Mouse (Mus musculus): Measurements from ENCODE around the gene Lin52. TPM values are rescaled to one million over a fixed set of nuclear protein-coding genes. Genes with fewer than 3 reads are reported as not detected.

Lin52 gene
- polyA plus RNA-seq, 1 experiment from 2014 or later, result 41.3 TPM

DNA sequence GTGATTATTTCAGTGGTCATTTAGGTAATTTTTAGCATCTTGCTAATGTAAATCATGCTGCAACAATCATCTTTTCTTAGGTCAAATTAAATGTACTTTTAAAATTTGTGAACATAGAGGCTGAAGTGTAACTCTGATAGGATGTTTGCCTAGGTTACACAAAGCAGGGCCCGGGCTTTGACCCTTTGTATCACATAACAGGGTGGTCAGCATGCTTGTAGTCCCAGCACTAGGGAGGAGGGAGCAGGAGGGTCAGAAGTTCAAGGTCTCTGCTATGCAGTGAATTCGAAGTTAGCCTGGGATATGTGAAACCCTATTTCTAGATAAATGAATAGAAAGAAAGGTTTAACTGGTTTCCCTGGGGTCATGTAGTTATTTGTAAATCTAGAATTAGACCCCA, 30.0 kb downstream of the Lin52 start:
- no peak overlapping the region for H3K4me3 ChIP-seq (replicated peaks)
- peaks cover 11% of the 10 kb centered on the region; the same call in 1 of the 2 replicates for H3K36me3 ChIP-seq
- 63% methylated on average over 2 of the region's 2 CpGs for WGBS
- no peaks in the 10 kb centered on the region for H3K4me1 ChIP-seq (replicated peaks)
- H3K9me3 ChIP-seq, result no peaks in the 10 kb centered on the region
- no peak overlapping the region for H3K9ac ChIP-seq (replicated peaks)
- no peak overlapping the region for H3K4me2 ChIP-seq (replicated peaks)
- H3K27me3 ChIP-seq, result peaks cover 23% of the 10 kb centered on the region
- H3K27ac ChIP-seq, result no peak overlapping the region
- ATAC-seq, result no peak

DNA sequence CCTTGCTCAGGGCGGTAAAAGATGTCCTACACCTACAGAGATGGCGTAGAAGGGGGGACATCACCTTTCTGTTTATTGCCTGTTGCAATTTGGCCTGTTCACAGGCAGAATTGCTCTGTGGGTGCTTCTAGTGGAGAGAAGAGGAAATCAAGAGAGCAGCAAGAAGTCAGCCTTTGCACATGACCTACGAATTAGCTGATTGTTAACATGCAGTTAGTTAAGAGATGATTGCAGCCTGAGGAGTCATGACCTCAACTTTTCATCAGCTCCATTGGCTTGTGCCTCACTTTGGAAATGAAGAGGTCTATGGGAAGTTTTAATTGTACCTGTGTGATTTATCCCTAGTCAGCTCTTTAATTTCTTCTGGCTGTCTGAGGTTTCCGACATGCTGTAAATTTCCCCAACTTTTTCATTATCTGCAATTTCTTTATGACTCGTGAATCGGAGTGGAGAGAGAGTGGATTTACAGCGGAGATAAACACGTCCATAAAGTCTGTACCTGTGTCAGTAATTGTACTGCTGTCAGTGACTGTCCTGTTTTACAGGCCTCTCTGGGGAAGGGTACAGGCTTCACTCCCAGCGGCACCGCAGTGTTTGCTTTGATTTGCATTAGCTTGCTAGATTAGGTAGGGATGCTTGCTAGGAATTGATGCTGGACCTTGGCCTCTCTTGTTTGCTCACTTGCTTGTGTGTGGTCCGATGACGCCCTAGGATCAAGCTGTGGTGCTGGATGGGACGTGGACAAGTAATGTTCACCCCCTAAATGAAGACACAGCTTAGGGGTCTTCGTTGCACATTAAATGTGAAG, 31.8 kb downstream of the Lin52 start:
- Histone ChIP-seq H3K9me3 (no peaks in the 10 kb centered on the region), H3K27me3 (peaks cover 23% of the 10 kb centered on the region), H3K4me1 (replicated peaks) (peaks cover 9% of the 10 kb centered on the region), H3K4me2 (replicated peaks) (no peak overlapping the region), H3K27ac (no peak overlapping the region), H3K4me3 (replicated peaks) (no peak overlapping the region), H3K36me3 (peaks cover 11% of the 10 kb centered on the region; the same call in 1 of the 2 replicates), H3K9ac (replicated peaks) (no peak overlapping the region)
- WGBS, result 87% methylated on average over 14 of the region's 14 CpGs
- ATAC-seq, result no peak

DNA sequence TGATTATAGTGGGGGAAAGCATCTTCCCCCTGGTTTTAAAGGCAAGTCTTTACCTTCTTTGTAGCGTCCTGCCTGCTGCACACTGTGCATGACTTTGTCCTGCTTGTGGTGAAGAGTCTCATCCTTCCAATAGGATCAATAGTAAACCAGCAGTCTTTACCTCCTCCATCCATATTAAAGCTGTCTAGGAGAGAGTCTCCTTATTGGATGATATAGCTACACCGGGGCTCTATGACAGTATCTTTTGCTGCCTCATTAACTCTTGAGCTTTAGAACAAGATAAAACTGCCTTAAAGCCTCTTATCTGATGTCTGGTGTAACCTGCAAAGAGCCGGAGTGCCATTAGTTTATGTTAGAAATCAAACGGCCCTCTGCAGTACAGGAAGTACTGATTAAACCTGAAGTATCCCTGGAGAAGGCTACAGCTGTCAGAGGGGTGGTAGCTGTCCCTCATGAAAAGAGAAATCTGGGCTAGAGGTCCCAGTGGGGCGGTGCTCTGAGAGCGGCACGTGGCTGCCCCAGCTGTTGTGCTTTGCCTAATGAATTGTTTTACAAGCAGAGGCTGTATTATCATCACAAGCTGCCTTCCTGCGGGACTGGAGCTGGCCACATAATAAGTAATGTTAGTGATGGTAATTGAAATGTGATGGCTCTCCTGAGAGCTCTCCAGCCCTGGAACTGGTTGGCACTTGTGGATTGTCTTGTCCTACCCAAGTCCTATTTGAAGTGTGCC, 36.3 kb downstream of the Lin52 start:
- Histone ChIP-seq H3K4me1 (replicated peaks) (peaks cover 9% of the 10 kb centered on the region), H3K27ac (peak overlapping the region; percentile 51; the same call in 1 of the 2 replicates), H3K4me3 (replicated peaks) (no peak overlapping the region), H3K9ac (replicated peaks) (0 out of 2 replicates have a peak overlapping the region, but pooled peaks have one; percentile 5), H3K36me3 (no peaks in the 10 kb centered on the region), H3K9me3 (no peaks in the 10 kb centered on the region), H3K4me2 (replicated peaks) (peak overlapping the region; percentile 1; the same call in 1 of the 2 replicates), H3K27me3 (peaks cover 41% of the 10 kb centered on the region)
- WGBS, result 25% methylated on average over 8 of the region's 8 CpGs
- peak; percentile 98 for ATAC-seq

DNA sequence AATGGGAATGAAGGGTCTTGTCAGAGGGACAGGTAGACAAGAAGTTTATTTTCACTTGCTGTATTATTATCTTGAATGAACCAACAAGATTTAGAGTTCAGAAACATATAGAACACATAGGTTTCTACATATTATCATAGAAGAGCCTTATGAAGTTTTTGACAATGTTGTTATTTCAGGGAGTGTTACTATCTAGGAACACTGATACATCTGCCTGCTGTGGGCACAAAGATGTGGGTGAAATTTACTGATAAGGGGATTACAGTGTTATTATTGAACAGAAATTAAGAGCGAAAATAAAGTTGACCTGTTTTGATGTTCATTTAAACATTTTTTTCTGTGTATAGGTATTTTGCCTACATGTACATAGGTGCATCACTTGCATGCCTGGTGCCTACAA, 45.6 kb downstream of the Lin52 start:
- Histone ChIP-seq H3K36me3 (no peaks in the 10 kb centered on the region), H3K27me3 (0 out of 2 replicates have a peak, but pooled peaks cover 3% of the 10 kb centered on the region), H3K9me3 (no peaks in the 10 kb centered on the region), H3K4me2 (replicated peaks) (no peak overlapping the region), H3K27ac (no peak overlapping the region), H3K4me1 (replicated peaks) (peaks cover 23% of the 10 kb centered on the region), H3K4me3 (replicated peaks) (no peak overlapping the region), H3K9ac (replicated peaks) (no peak overlapping the region)
- WGBS, result 100% methylated on average over 1 of the region's 1 CpGs
- ATAC-seq, result no peak

- H3K9ac ChIP-seq (replicated peaks), result no peak overlapping the region; the same call in 1 of the 2 replicates
- no peak overlapping the region for H3K4me3 ChIP-seq (replicated peaks)
- H3K9me3 ChIP-seq, result no peaks in the 10 kb centered on the region
- 35% methylated on average over 8 of the region's 8 CpGs for WGBS
- ATAC-seq, result peak; percentile 86
- H3K36me3 ChIP-seq, result no peaks in the 10 kb centered on the region
- peaks cover 31% of the 10 kb centered on the region for H3K4me1 ChIP-seq (replicated peaks)
- peak overlapping the region; percentile 57 for H3K27ac ChIP-seq
- H3K4me2 ChIP-seq (replicated peaks), result peak overlapping the region; percentile 35
- 0 out of 2 replicates have a peak, but pooled peaks cover 3% of the 10 kb centered on the region for H3K27me3 ChIP-seq
These were observed 49.5 kb downstream of the Lin52 start for GRCm38 (mm10) chr12:84500528-84501263.

- H3K4me3 ChIP-seq (replicated peaks), result no peak overlapping the region
- ATAC-seq, result peak; percentile 66
- no peak overlapping the region for H3K9ac ChIP-seq (replicated peaks)
- peak overlapping the region; percentile 35 for H3K4me2 ChIP-seq (replicated peaks)
- H3K9me3 ChIP-seq, result no peaks in the 10 kb centered on the region
- H3K27ac ChIP-seq, result peak overlapping the region; percentile 57
- H3K36me3 ChIP-seq, result no peaks in the 10 kb centered on the region
- peaks cover 31% of the 10 kb centered on the region for H3K4me1 ChIP-seq (replicated peaks)
- H3K27me3 ChIP-seq, result 0 out of 2 replicates have a peak, but pooled peaks cover 3% of the 10 kb centered on the region
- WGBS, result 52% methylated on average over 4 of the region's 4 CpGs
These were observed 50.1 kb downstream of the Lin52 start for GRCm38 (mm10) chr12:84501278-84501677.

GRCm38 (mm10) chr12:84506856-84507255, 55.6 kb downstream of the Lin52 start:
- ATAC-seq, result no peak
- Histone ChIP-seq H3K36me3 (no peaks in the 10 kb centered on the region), H3K27ac (no peak overlapping the region), H3K27me3 (peaks cover 3% of the 10 kb centered on the region; the same call in 1 of the 2 replicates), H3K9ac (replicated peaks) (no peak overlapping the region), H3K4me2 (replicated peaks) (no peak overlapping the region), H3K4me1 (replicated peaks) (peaks cover 8% of the 10 kb centered on the region), H3K4me3 (replicated peaks) (no peak overlapping the region), H3K9me3 (no peaks in the 10 kb centered on the region)
- 98% methylated on average over 4 of the region's 4 CpGs for WGBS

DNA sequence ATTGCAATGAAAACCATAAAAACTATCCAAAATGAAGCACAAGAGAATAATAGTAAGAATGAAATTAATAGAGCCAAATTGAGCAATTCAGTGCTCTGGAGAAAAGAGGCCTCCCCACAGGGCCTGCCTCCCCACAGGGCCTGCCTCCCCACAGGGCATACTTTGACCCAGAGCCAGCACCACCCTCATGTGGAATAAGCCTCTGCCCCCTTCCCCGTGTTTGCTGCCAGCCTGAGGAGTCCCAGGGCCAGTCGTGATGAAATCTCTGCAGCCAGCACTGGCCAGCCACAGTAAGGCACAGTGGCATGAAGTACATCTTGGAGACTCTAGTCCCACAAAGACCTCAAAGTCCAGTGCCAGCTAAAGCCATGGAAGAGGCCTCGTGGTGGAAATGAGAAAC, 60.8 kb downstream of the Lin52 start:
- H3K27ac ChIP-seq, result no peak overlapping the region
- no peaks in the 10 kb centered on the region; the same call in 1 of the 2 replicates for H3K27me3 ChIP-seq
- H3K36me3 ChIP-seq, result no peaks in the 10 kb centered on the region
- H3K9ac ChIP-seq (replicated peaks), result no peak overlapping the region
- H3K4me1 ChIP-seq (replicated peaks), result no peaks in the 10 kb centered on the region
- 52% methylated on average over 3 of the region's 3 CpGs for WGBS
- no peak for ATAC-seq
- H3K9me3 ChIP-seq, result no peaks in the 10 kb centered on the region
- no peak overlapping the region for H3K4me3 ChIP-seq (replicated peaks)
- H3K4me2 ChIP-seq (replicated peaks), result no peak overlapping the region

GRCm38 (mm10) chr12:84515486-84515885, 64.3 kb downstream of the Lin52 start:
- no peak overlapping the region for H3K4me3 ChIP-seq (replicated peaks)
- H3K4me1 ChIP-seq (replicated peaks), result no peaks in the 10 kb centered on the region
- ATAC-seq, result no peak
- H3K9me3 ChIP-seq, result no peaks in the 10 kb centered on the region
- H3K36me3 ChIP-seq, result no peaks in the 10 kb centered on the region
- H3K27ac ChIP-seq, result no peak overlapping the region
- no peak overlapping the region for H3K4me2 ChIP-seq (replicated peaks)
- WGBS, result 93% methylated on average over 4 of the region's 4 CpGs
- no peaks in the 10 kb centered on the region for H3K27me3 ChIP-seq
- H3K9ac ChIP-seq (replicated peaks), result no peak overlapping the region

DNA sequence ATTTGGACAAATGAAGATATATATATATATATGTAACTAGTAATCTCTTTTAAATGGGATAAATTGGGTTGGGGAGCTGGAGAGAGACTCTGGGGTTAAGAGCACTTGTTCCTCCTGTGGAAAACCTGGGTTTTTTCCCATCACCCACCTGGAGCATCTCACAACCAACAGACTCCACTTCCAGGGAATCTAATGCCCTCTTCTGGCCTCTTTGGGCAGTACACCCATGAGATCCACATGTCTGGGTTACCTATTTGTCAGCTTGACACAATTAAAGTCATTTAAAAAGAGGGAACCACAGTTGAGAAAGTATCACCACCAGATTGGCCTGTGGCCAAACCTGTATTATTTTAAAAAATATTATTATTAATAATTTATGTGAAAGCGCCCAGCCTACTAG, 65.4 kb downstream of the Lin52 start:
- WGBS, result 100% methylated on average over 1 of the region's 1 CpGs
- no peak for ATAC-seq
- H3K9me3 ChIP-seq, result no peaks in the 10 kb centered on the region

DNA sequence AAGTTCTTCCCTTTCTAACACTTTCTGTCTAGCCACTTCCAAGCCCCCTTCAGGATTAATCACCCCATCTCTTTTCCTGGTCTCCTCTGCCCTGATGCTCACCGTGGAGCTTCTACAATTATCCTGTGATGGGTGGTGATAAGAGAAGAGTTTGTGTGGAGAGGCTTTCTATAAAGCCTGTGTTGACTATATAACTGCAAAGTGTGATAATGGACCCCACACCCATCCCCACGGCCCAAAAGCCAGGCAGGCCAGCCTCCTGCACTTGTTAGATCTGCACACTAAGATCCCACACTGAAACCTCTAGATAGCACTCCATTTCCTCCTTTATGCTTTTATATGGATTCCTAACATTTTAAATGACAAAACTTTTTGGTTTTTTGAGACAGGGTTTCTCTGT, 66.8 kb downstream of the Lin52 start:
- Histone ChIP-seq H3K27ac (no peak overlapping the region), H3K4me1 (replicated peaks) (no peaks in the 10 kb centered on the region), H3K4me2 (replicated peaks) (no peak overlapping the region), H3K4me3 (replicated peaks) (no peak overlapping the region), H3K9me3 (no peaks in the 10 kb centered on the region), H3K36me3 (no peaks in the 10 kb centered on the region), H3K27me3 (no peaks in the 10 kb centered on the region), H3K9ac (replicated peaks) (no peak overlapping the region)
- 92% methylated on average over 2 of the region's 2 CpGs for WGBS
- no peak for ATAC-seq

More for the DNA sequence above, 65.4 kb downstream of the Lin52 start:
- Histone ChIP-seq H3K4me1 (replicated peaks) (no peaks in the 10 kb centered on the region), H3K4me3 (replicated peaks) (no peak overlapping the region), H3K36me3 (no peaks in the 10 kb centered on the region), H3K27me3 (no peaks in the 10 kb centered on the region), H3K27ac (no peak overlapping the region), H3K9ac (replicated peaks) (no peak overlapping the region), H3K4me2 (replicated peaks) (no peak overlapping the region)
